Mouse (Mus musculus): ENCODE data around the gene Aldh6a1. TPM values are rescaled to one million over a fixed set of nuclear protein-coding genes. Genes with fewer than 3 reads are reported as not detected.

Gene Aldh6a1
- polyA plus RNA-seq, 1 experiment: 0.47 TPM

DNA sequence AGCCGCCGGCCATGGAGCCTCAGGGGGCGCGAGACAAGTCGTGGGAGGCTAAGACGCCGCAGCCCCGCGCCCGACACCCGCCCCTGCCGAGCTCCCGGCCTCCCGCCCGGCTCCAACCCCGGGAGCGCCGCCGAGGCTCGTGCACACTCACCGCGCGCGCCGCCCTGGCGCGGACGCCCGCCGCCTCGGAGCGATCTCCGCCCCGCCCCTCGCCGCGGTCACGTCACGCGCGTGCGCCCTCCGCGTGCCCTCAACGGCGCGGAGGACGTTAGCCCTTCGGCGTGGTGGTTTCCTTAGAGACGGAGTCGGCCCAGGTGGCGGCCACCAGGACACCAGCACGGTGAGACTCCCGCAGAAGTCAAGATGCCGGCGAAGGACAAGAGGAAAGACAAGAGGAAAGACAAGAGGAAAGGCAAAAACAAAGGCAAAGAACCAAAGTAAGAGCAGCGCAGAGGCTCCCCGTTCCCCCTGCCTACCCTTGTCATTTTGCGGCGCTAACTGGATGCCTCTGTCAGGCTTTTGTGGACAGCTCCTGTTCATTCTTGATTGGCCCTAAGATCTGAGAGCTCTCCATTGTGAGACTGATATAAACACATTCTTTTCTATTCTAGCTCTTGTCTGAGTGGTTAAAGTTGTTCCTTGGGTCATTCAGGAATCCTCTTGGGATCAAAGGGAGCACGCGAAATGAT lies 41.8 kb downstream of the Aldh6a1 start, which contains the start of the genes Entpd5 and Bbof1:
Gene Entpd5 (minus strand): TSS at position 211 of the 689 bp plus-strand sequence.
Gene Bbof1 (plus strand): TSS at position 253 of the 689 bp plus-strand sequence.
- TF ChIP-seq MAX (IDR thresholded peaks at IDR 0.05): peak; percentile 73
- no peak for TF ChIP-seq CTCF (IDR thresholded peaks at IDR 0.05; ENCODE audit: control insufficient read depth, insufficient read depth, insufficient read length)
- TF ChIP-seq FOSL1 (IDR thresholded peaks at IDR 0.05; ENCODE audit: insufficient read depth, low read length, poor library complexity, severe bottlenecking): no peak
- no peak for TF ChIP-seq MYOG (IDR thresholded peaks at IDR 0.05; ENCODE audit: control insufficient read depth, extremely low read depth, insufficient read length)
- TF ChIP-seq MYOD1 (IDR thresholded peaks at IDR 0.05; ENCODE audit: control insufficient read depth, insufficient read length, low read depth): no peak
- no peak for TF ChIP-seq CEBPB (IDR thresholded peaks at IDR 0.05; ENCODE audit: low read depth)
- TF ChIP-seq USF1 (IDR thresholded peaks at IDR 0.05; ENCODE audit: low read depth): no peak
- Histone ChIP-seq H3ac (ENCODE audit: control insufficient read depth, insufficient read length, low read depth) (peak within 1 kb of the TSS; percentile 80), H3K79me3 (ENCODE audit: low read depth) (no peaks in the 10 kb centered on the region), H3K79me2 (ENCODE audit: control insufficient read depth, insufficient read depth) (no peaks in the 10 kb centered on the region), H3K27me3 (ENCODE audit: control insufficient read depth, insufficient read depth, insufficient read length) (no peaks in the 10 kb centered on the region), H3K4me3 (ENCODE audit: insufficient read depth, poor library complexity, severe bottlenecking) (peak within 1 kb of the TSS; percentile 43), H3K36me3 (ENCODE audit: control insufficient read depth, insufficient read depth) (no peaks in the 10 kb centered on the region)

DNA sequence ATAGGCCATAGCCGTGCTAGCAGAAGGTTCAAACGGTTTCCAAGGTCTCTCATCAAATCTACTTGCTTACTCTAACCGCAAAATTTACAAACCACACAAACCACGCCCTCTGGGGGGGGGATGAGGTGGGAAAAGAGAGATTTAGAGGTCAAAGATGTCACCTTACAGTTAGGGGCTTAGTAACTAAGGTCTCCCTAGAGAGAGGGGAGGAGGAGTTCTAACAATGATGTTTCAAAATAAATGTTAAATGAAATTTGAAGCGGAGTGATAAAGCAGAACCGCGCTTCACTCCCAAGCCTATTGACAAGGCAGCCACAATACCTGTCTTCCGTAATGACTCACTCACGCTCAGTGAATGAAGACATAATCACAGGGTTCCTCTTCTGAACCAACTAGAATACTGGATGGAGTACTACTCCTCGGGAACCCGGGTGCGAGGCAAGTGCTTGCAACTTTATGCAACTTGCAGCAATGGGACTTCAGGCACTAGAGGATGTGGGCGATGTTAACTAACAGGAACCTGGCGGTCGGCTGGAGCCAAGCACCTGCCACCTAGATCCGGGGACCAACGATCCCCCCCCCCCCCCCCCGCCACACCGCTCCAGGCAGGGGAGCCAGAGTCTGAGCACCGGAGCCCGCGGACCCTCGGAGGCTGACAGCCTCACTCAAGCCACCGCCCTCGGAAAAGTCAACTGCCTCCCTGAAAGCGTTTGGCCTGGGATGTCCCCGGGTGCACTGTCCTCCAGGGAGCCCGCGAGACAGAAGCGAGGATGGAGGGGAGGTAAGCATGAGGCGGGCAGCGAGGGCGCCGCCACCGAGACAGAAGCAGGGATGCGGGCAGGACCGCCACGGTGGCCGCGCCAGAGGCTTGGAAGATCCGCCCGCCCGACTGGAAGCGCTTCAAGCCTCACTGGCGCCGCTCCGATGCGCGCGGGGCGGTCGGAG lies 42.7 kb downstream of the Aldh6a1 start:
- Histone ChIP-seq H3K27me3 (ENCODE audit: control insufficient read depth, insufficient read depth, insufficient read length) (no peaks in the 10 kb centered on the region), H3K79me2 (ENCODE audit: control insufficient read depth, insufficient read depth) (no peaks in the 10 kb centered on the region), H3K4me3 (ENCODE audit: insufficient read depth, poor library complexity, severe bottlenecking) (peak overlapping the region; percentile 43), H3K36me3 (ENCODE audit: control insufficient read depth, insufficient read depth) (no peaks in the 10 kb centered on the region), H3ac (ENCODE audit: control insufficient read depth, insufficient read length, low read depth) (peak overlapping the region; percentile 80), H3K79me3 (ENCODE audit: low read depth) (no peaks in the 10 kb centered on the region)
- TF ChIP-seq CTCF (IDR thresholded peaks at IDR 0.05; ENCODE audit: control insufficient read depth, insufficient read depth, insufficient read length) (no peak), FOSL1 (IDR thresholded peaks at IDR 0.05; ENCODE audit: insufficient read depth, low read length, poor library complexity, severe bottlenecking) (no peak), MAX (IDR thresholded peaks at IDR 0.05) (no peak), CEBPB (IDR thresholded peaks at IDR 0.05; ENCODE audit: low read depth) (no peak), USF1 (IDR thresholded peaks at IDR 0.05; ENCODE audit: low read depth) (no peak), MYOD1 (IDR thresholded peaks at IDR 0.05; ENCODE audit: control insufficient read depth, insufficient read length, low read depth) (no peak), MYOG (IDR thresholded peaks at IDR 0.05; ENCODE audit: control insufficient read depth, extremely low read depth, insufficient read length) (no peak)

DNA sequence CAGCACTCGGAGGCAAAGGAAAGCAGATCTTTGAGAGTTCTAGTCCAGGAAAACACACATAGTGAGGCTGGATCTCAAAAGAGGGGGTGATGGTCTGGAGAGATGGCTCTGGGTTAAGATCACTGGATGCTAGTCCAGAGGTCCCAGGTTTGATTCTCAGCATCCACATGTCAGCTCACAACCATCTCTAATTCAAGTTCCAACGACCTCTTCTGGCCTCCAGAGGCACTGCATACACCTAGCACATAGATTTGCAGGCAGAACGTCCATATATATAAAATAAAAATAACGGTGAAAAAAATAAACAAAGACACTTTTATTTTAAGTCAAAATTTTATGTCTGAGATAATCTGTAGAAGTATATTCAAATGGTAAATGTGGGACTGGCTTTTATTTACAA lies 43.5 kb downstream of the Aldh6a1 start:
- Histone ChIP-seq H3K79me3 (ENCODE audit: low read depth) (no peaks in the 10 kb centered on the region), H3K79me2 (ENCODE audit: control insufficient read depth, insufficient read depth) (no peaks in the 10 kb centered on the region), H3K4me3 (ENCODE audit: insufficient read depth, poor library complexity, severe bottlenecking) (no peak overlapping the region), H3ac (ENCODE audit: control insufficient read depth, insufficient read length, low read depth) (no peak overlapping the region), H3K36me3 (ENCODE audit: control insufficient read depth, insufficient read depth) (no peaks in the 10 kb centered on the region), H3K27me3 (ENCODE audit: control insufficient read depth, insufficient read depth, insufficient read length) (no peaks in the 10 kb centered on the region)
- no peak for TF ChIP-seq CEBPB (IDR thresholded peaks at IDR 0.05; ENCODE audit: low read depth)
- TF ChIP-seq MAX (IDR thresholded peaks at IDR 0.05): no peak

DNA sequence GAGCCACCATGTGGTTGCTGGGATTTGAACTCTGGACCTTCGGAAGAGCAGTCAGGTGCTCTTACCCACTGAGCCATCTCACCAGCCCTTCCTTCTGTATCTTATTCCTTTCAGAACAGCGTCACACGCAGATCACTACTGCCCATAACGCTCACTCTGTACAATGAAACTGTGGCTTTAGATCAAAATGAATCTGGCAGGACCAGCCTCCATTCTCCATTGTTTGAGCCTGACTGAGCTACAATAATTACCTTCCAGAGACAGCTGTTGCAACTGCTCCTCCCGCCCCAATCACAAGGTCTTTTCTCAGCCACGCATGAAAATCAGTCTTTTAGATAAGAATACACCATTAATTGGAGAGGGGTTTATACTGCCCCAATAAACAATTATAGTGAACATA lies 46.3 kb downstream of the Aldh6a1 start:
- H3K36me3 ChIP-seq (ENCODE audit: control insufficient read depth, insufficient read depth): no peaks in the 10 kb centered on the region
- no peak overlapping the region for H3ac ChIP-seq (ENCODE audit: control insufficient read depth, insufficient read length, low read depth)
- H3K79me3 ChIP-seq (ENCODE audit: low read depth): no peaks in the 10 kb centered on the region
- H3K4me3 ChIP-seq (ENCODE audit: insufficient read depth, poor library complexity, severe bottlenecking): no peak overlapping the region
- TF ChIP-seq MYOD1 (IDR thresholded peaks at IDR 0.05; ENCODE audit: control insufficient read depth, insufficient read length, low read depth) (no peak), MAX (IDR thresholded peaks at IDR 0.05) (no peak), FOSL1 (IDR thresholded peaks at IDR 0.05; ENCODE audit: insufficient read depth, low read length, poor library complexity, severe bottlenecking) (no peak), MYOG (IDR thresholded peaks at IDR 0.05; ENCODE audit: control insufficient read depth, extremely low read depth, insufficient read length) (no peak), USF1 (IDR thresholded peaks at IDR 0.05; ENCODE audit: low read depth) (no peak), CTCF (IDR thresholded peaks at IDR 0.05; ENCODE audit: control insufficient read depth, insufficient read depth, insufficient read length) (no peak), CEBPB (IDR thresholded peaks at IDR 0.05; ENCODE audit: low read depth) (no peak)
- H3K27me3 ChIP-seq (ENCODE audit: control insufficient read depth, insufficient read depth, insufficient read length): no peaks in the 10 kb centered on the region
- no peaks in the 10 kb centered on the region for H3K79me2 ChIP-seq (ENCODE audit: control insufficient read depth, insufficient read depth)

DNA sequence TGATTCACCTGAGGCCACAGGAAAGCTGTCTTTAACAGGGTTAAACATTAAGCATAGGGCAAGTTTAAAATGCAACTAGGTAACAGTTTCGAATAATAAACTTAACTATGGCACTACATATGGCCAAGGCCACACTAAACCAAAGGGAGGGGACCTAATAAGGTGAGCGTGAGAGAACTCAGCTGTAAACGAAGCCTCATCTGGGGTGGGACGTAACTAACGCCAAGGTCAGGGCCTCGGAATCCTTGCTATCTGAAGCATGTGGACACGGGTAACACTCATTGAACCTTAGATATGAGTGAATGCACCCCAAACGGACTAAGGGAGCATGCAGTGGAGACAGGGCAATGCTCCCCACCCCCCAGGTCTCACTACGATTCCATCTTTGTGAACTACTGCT lies 47.9 kb downstream of the Aldh6a1 start:
- H3K27me3 ChIP-seq (ENCODE audit: control insufficient read depth, insufficient read depth, insufficient read length): no peaks in the 10 kb centered on the region
- H3K36me3 ChIP-seq (ENCODE audit: control insufficient read depth, insufficient read depth): no peaks in the 10 kb centered on the region
- no peak for TF ChIP-seq MAX (IDR thresholded peaks at IDR 0.05)
- no peak for TF ChIP-seq CTCF (IDR thresholded peaks at IDR 0.05; ENCODE audit: control insufficient read depth, insufficient read depth, insufficient read length)
- no peak for TF ChIP-seq FOSL1 (IDR thresholded peaks at IDR 0.05; ENCODE audit: insufficient read depth, low read length, poor library complexity, severe bottlenecking)
- no peak for TF ChIP-seq MYOD1 (IDR thresholded peaks at IDR 0.05; ENCODE audit: control insufficient read depth, insufficient read length, low read depth)
- TF ChIP-seq CEBPB (IDR thresholded peaks at IDR 0.05; ENCODE audit: low read depth): no peak
- no peak for TF ChIP-seq MYOG (IDR thresholded peaks at IDR 0.05; ENCODE audit: control insufficient read depth, extremely low read depth, insufficient read length)
- no peak for TF ChIP-seq USF1 (IDR thresholded peaks at IDR 0.05; ENCODE audit: low read depth)
- H3K4me3 ChIP-seq (ENCODE audit: insufficient read depth, poor library complexity, severe bottlenecking): no peak overlapping the region
- no peaks in the 10 kb centered on the region for H3K79me3 ChIP-seq (ENCODE audit: low read depth)
- no peak overlapping the region for H3ac ChIP-seq (ENCODE audit: control insufficient read depth, insufficient read length, low read depth)
- no peaks in the 10 kb centered on the region for H3K79me2 ChIP-seq (ENCODE audit: control insufficient read depth, insufficient read depth)

Data from C2C12 (cell line).